Comparison of ENCODE assay signal across 9 mouse cellular contexts in the genomic region with DNA sequence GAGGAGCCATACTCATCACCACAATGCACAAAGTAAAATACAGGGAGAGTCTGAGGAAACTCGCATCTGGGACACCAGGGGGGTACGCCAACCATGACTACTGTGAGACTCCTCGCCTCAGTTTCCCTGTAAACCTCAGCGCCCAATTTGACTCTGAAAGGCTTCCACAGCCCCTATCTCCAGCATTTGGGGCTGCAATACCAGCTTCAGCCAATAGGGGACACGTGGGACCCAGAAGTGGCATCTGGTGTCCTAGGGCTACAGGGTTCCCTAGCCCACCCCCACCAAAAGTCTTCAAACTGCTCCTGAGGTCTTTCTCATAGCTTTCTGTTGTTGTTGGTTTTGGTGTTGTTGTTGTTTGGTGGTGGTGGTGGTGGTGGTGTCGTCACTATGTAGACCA. TPM values are rescaled to one million over a fixed set of nuclear protein-coding genes. Genes with fewer than 3 reads are reported as not detected.
A peak's percentile ranks its signal among the peaks of the same experiment; 100 is the strongest.
DNase-seq lines count a peak whose midpoint lies in the region; TF ChIP-seq lines count a peak whose summit lies in the region.
"Had no signal": no experiment of that assay in that cellular context is flagged by ENCODE, and none has a peak within 500 bp of the region (broad histone marks: within the 10 kb centered on the region; RNA-seq: fewer than 3 reads in every experiment).

No protein-coding gene starts in this region.

- DNase-seq in layer of hippocampus, postnatal 10 days (ENCODE audit: low spot score in 2 of 2): peak; percentile 57 to 61
- DNase-seq in layer of hippocampus, adult 8-10 months (ENCODE audit: low spot score in 2 of 2): no peak
- DNase-seq in ZHBTc4 (ENCODE audit: low read depth, low spot score): peak; percentile 81
- peak; percentile 78 to 81 for DNase-seq in kidney, postnatal 4 days
- DNase-seq in thymus, postnatal 36 days: peak; percentile 56 to 58
- no peak for DNase-seq in right cerebral cortex, postnatal 36 days (ENCODE audit: low spot score in 2 of 2)
- no peak for DNase-seq in layer of hippocampus, adult 11-12 months (ENCODE audit: low spot score)

- H3K36me3 ChIP-seq in E14TG2a.4 (ENCODE audit: insufficient read depth, low read length): no peaks in the 10 kb centered on the region
- H3K36me3 ChIP-seq: embryonic facial prominence, embryonic 13.5 days had no signal

- peaks cover 88% of the 10 kb centered on the region for H3K4me1 ChIP-seq in E14TG2a.4 (replicated peaks; ENCODE audit: low read depth, low read length)

- no peaks in the 10 kb centered on the region for H3K9me3 ChIP-seq in E14TG2a.4 (ENCODE audit: low read length)
- H3K9me3 ChIP-seq: embryonic facial prominence, embryonic 13.5 days had no signal

- TF ChIP-seq CTCF in E14TG2a.4 (conservative IDR thresholded peaks at IDR 0.05; ENCODE audit: low read length): peak; percentile 97

- H3K4me3 ChIP-seq in E14TG2a.4 (replicated peaks; ENCODE audit: low read length): peak overlapping the region; percentile 35; the same call in 1 of the 2 replicates
- H3K4me3 ChIP-seq: embryonic facial prominence, embryonic 13.5 days had no signal

- peaks cover 29% of the 10 kb centered on the region for H3K27me3 ChIP-seq in E14TG2a.4 (ENCODE audit: insufficient read depth, low read length)

RNA-seq across cellular contexts. Expression of a gene that starts 2.8 kb away (rescaled TPM):
- total RNA-seq in layer of hippocampus, postnatal 10 days (2021): 1 to 10 TPM; 1.4 to 2.3 TPM
- 1 to 10 TPM in 2 of 4 experiments, under 1 TPM in 2; 0.73 to 1.2 (median 0.90) TPM for total RNA-seq in layer of hippocampus, adult 8-10 months (2022)

RNA-seq across cellular contexts. Expression of a gene that starts 4.2 kb away (rescaled TPM):
- total RNA-seq in layer of hippocampus, postnatal 10 days (2021): 100 to 1,000 TPM; 305 to 311 TPM
- total RNA-seq in layer of hippocampus, adult 8-10 months (2022): 100 to 1,000 TPM; 267 to 303 (median 296) TPM

RNA-seq across cellular contexts. Expression of a gene that starts 21.8 kb away (rescaled TPM):
- 10 to 100 TPM; 31.3 to 37.4 TPM for total RNA-seq in layer of hippocampus, postnatal 10 days (2021)
- 10 to 100 TPM; 32.0 to 45.0 (median 39.1) TPM for total RNA-seq in layer of hippocampus, adult 8-10 months (2022)

RNA-seq across cellular contexts. Expression of a gene that starts 21.9 kb away (rescaled TPM):
- total RNA-seq in layer of hippocampus, postnatal 10 days (2021): 10 to 100 TPM; 36.1 to 42.5 TPM
- total RNA-seq in layer of hippocampus, adult 8-10 months (2022): 10 to 100 TPM; 32.5 to 49.5 (median 40.8) TPM

RNA-seq across cellular contexts. Expression of a gene that starts 32.3 kb away (rescaled TPM):
- 10 to 100 TPM; 24.7 to 25.6 TPM for total RNA-seq in layer of hippocampus, postnatal 10 days (2021)
- total RNA-seq in layer of hippocampus, adult 8-10 months (2022): 10 to 100 TPM; 28.2 to 31.3 (median 30.2) TPM

Comparison
In these comparisons a context has a peak if more than half of its experiments do, and no peak if none do; other contexts are left out.
1. DNase-seq: peak in layer of hippocampus, postnatal 10 days (2 of 2), ZHBTc4 (single experiment), kidney, postnatal 4 days (2 of 2) and thymus, postnatal 36 days (2 of 2); none in layer of hippocampus, adult 8-10 months (0 of 2), right cerebral cortex, postnatal 36 days (0 of 2) and layer of hippocampus, adult 11-12 months (single experiment).